Mouse (Mus musculus) ZHBTc4 (cell line): ENCODE results near the gene Cox6a1.
"Not testable (repeated sequence)": the region's sequence is repeated elsewhere in the genome, so short reads cannot be mapped to it uniquely, and the experiment has no call there.

ENCODE experiments used
- DNase-seq: peaks from one replicate; pipeline ENCODE4 v3.0.0-alpha.2; 2011; ENCODE audit warnings: low read depth, low spot score

Cox6a1 gene

DNA sequence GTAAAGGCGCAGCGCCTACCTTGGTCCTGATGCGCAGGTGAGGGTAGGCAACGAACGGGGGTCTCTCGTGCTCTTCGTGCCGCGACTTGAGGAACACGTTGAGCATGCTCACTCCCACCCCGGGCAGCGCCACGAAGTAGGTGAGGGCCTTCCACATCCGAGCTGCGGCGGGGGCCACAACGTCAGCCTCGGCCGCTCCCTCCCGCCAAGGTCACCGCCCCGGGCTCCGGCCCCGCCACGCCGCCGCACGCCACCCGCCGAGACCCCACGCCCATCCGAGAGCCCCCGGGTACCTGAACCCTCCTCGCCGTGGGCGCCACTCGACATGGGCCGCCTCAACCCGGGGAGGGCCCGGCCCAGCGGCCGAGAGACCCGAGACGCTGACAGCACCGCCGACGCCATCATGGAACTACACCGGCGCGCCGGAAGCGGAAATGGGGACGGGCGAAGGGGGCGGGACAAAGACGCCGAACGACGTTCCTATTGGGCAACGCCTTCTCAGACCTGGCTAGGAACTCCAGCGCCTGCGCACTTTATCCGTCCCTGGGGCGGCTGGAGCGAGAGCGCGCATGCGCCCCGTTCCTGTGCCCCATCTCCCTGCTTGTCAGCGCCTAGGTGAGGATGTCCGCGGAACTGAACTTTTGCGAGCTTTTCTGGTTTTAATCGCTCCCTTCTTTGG, at the start of gene Cox6a1:
TSS of gene Cox6a1 (minus strand) at position 436 of the 679 bp plus-strand sequence.
- peak; percentile 99 for DNase-seq

DNA sequence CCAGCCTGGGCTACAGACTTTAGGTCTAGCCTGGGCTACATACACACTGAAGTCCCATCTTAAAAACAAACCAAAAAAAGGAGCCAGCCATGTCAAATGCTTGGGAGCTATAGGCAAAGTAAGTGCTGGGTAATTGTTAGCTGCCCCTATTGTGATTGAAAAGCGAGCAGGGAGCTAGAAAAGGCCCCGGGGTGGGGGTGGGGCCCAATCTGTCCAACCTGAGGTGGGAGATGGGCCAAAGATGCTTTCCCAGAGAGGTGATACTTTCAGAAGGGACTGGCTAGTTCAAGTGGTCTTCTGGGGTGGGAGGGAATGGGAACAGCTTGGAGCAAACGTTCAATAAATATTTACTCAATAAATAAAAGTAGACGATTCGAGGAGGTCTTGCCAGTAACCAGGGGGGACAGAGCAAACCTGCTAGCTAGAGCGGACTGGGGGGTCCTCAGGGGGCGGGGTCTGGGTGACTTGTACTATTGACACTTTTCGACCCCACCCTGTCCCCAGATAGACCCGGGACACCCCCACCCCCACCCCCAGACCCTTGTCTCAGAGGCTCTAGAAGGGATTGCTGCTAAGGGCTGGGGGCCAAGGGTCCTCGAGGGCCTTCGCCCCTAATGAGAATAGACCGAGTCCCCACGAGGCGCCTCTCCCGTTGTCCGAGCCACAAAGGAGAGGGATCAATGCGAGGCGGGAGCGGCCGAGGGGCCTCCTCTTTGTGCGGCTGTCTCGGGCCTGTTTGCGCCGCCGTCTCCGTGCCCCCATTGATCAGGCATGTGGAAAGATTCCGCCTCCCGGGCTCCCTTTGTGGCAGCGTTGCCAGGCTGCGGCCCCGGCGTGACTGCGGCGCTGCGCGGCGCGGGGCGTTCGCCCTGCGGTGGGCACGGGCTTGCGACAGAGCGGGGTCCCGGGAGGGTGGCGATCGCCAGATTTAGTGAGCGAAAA, 49.3 kb upstream of the Cox6a1 start:
- peak; percentile 68 for DNase-seq

DNA sequence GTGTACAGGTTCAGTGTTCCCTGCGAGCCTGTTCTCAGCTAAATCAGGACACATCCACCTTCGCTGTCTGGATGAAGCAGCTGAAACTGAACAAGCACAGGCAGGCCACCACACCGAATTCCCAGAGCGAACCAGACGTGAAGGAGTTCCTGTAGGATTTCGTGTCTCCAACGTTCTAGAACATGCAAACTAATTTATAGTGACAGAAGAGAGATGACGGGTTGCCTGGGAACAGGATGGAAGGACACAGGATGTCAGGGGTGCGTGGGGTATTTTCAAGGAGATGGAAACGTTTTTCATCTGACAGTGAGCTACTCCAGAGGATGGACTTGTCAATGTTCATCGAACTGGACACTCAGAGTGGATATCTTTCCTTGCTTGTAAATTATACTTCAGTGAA, 47.9 kb upstream of the Cox6a1 start:
- no peak for DNase-seq

- DNase-seq: peak; percentile 59
Measured at GRCm38 (mm10) chr5:115394836-115395235, 46.1 kb upstream of the Cox6a1 start.

DNA sequence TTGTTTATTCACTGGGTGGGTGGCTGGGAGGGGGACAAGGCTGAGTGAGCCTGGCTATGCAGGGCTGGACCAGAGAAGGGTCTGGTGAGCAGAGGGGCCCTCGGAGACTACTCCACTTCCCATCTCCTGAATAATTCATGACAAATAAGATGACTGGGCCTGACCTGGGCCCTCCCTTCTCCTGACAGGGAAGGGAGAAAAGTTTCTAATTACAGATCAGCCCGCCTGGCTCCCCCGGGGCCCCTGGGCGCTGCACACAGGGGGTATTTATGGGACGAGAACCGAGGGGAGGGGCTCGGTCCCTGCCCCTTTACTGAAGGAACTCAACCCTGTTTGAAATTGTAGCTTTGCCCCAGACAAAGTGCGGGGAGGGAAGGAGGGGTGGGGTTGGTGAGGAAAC, 45.4 kb upstream of the Cox6a1 start:
- DNase-seq: no peak

DNA sequence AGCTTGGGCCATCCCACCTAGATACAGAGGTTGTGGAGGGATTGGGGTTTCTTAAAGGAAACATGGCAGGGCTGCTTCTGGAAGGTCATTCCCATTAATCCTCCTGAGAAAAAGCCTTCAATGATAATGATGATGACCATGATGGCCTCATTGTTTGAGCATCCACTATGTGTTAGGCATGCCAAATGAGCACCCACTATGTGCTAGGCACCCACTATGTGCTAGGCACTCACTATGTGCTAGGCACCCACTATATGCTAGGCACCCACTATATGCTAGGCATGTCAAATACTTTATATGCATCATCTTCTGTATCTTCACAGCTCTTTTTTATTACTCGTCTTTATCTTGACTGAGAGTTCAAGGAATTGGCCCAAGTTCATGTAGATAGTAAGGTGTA, 44.2 kb upstream of the Cox6a1 start:
- no peak for DNase-seq

GRCm38 (mm10) chr5:115391935-115392334, 43.2 kb upstream of the Cox6a1 start:
- no peak for DNase-seq

- DNase-seq: not testable (repeated sequence)
Measured at GRCm38 (mm10) chr5:115378882-115379281, 30.1 kb upstream of the Cox6a1 start.

DNA sequence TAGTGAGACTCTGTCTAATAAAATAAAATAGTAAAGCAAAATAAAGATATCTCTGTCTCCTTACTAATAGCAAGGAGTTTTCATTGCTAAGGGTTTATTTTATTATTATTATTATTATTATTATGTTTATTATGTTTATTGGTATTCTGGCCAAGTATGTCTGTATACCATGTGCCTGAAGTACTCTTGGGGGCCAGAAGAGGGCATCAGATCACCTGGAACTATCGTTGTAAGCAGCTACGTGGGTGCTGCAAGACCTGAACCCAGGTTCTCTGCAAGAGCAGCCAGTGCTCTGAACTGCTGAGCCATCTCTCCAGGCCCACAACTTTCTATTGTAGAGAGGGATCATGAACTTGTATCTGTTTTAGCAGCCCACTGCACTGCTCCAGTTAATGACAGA, 26.7 kb upstream of the Cox6a1 start:
- DNase-seq: peak; percentile 84

GRCm38 (mm10) chr5:115374204-115374820, 25.5 kb upstream of the Cox6a1 start:
- no peak for DNase-seq

- peak; percentile 86 for DNase-seq
Measured at GRCm38 (mm10) chr5:115373441-115374203, 24.8 kb upstream of the Cox6a1 start.

DNA sequence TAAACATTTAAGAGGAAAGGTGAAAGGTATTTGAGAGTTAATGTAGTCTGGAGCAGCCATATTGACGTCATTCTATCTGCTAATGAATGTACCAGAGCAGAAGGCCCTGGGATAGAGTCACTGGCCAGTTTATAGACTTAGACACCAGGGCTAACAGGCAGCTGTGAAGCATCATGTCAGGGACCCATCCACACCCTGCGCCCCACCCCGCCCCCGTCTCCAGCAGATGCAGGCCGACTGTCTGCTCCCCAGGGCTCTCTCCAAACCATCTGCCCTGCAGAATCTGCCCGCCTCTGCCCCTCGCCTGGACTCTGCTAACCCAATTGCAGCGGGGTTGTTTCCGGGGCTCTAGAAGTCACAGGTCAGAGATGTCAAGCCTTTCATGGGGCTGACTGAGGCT, 23.0 kb upstream of the Cox6a1 start:
- DNase-seq: no peak

DNA sequence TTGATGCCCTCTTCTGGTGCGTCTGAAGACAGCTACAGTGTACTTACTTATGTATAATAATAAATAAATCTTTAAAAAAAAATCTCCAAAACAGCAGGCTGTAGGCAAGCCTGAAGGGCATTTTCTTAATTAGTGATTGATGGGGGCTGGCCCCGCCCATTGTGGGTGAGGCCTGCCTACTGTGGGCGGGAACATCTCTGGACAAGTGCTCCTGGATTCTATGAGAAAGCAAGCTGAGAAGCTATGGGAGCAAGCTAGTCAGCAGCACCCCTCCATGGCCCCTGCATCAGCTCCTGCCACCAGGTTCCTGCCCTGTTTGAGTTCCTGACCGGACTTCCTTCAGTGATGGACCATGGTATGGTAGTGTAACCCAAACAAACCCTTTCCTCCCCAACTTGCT, 16.0 kb upstream of the Cox6a1 start:
- peak; percentile 78 for DNase-seq

DNA sequence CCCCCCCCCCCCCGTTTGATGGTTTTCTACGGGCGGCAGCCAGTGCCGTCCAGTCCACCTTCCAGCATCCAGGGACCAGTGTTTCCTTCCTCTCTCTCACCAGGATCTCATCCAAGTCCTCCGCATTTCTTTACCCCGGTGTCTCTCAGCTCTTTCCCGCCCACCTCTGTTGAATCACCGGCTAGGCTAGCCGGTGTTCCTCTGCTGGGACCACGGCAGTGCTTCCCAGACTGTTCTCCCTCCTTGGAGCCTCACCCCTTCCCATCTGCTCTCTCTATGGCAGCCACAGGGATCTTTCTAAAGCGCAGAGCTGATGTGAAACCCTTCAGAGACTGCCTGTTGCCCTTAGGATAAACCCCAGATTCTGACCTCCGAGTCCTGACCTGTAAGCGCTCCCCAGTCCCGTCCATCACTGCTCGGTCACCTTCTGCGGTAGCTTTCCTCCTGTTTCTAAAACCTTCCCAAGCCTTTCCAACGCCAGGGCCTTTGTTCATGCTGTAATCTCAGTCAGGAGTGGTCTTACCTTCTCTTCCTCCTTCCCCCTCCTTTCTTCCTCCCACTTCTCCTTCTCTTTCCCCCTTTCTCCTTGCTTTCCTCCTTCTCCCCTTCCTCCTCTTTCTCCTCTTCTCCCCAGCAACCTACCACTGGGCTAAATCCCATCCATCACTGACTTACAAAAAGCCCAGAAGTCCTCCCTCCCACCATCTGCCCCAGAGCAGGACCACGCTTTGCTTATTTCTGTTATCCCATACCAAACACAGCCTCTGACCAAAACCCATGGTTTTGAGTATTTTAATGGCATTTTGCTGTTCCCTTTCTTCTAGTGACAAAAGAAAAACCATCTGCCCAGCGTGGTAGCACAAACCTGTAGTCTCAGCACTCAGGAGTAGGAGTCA, 14.3 kb upstream of the Cox6a1 start:
- DNase-seq: no peak

GRCm38 (mm10) chr5:115362216-115362615, 13.4 kb upstream of the Cox6a1 start:
- peak; percentile 50 for DNase-seq

- DNase-seq: peak; percentile 37
Measured at GRCm38 (mm10) chr5:115359851-115360372, 11.1 kb upstream of the Cox6a1 start.

DNA sequence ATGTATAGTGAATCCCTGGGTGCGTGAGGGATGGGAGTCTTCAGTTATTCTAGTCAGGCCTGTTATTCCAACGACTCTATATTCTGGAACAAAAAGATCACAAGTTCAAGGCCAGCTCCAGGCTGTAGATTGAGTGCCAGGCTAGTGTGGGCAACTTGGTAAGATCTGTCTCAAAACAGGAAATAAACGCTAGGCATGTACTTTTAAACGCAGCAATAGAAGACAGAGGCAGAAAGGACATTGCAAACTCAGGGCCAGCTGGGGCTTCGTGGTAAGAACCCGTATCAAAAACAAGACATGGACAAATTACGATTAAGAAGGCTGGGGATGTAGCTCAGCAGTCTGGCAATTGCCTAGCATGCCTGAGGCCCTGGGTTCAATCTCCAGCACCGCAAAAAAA, 10.7 kb upstream of the Cox6a1 start:
- DNase-seq: no peak

- DNase-seq: peak; percentile 95
Measured at GRCm38 (mm10) chr5:115358872-115359271, 10.1 kb upstream of the Cox6a1 start.

- DNase-seq: no peak
Measured at GRCm38 (mm10) chr5:115355070-115355469, 6.3 kb upstream of the Cox6a1 start.

- peak; percentile 87 for DNase-seq
Measured at GRCm38 (mm10) chr5:115351348-115351747, 2.6 kb upstream of the Cox6a1 start.
